Mouse (Mus musculus) c-Kit-positive CD71-positive TER-119-negative erythroid progenitor cells, embryonic 14.5 days (primary cell): Measurements from ENCODE around the gene Emp3.

Experiments
- DNase-seq: peaks from one replicate; pipeline ENCODE4 v3.0.0-alpha.2; 2013; ENCODE audit warnings: low read depth

Emp3 gene

GRCm38 (mm10) chr7:45869107-45869670 lies 52.0 kb downstream of the Emp3 start:
- no peak for DNase-seq
